Mouse (Mus musculus) embryonic facial prominence, embryonic 11.5 days (tissue): ENCODE results near the gene Gimap4. TPM values are rescaled to one million over a fixed set of nuclear protein-coding genes. Genes with fewer than 3 reads are reported as not detected.

Experiments
- ATAC-seq: fragments of 200-750 bp; cut with Nextera tagmentation; replicated peaks from 2 replicates; pipeline ENCODE4 v1.8.0; 2017; ENCODE audit warnings: low read depth; ENCODE audit not compliant: insufficient number of reproducible peaks, low FRiP score, low TSS enrichment
- DNase-seq: peaks from one replicate; pipeline ENCODE4 v3.0.0-alpha.2; 2015; ENCODE audit warnings: low spot score
- H3K27ac ChIP-seq: fragments of 300-500 bp; sonication (generic); replicated peaks from 2 replicates; pipeline ENCODE4 v1.5.1; 2014; ENCODE audit warnings: mild to moderate bottlenecking, low read depth, low read length, control low read depth
- H3K27me3 ChIP-seq: fragments of 300-500 bp; sonication (generic); 2 replicates; pipeline ENCODE4 v1.6.1; 2014; ENCODE audit warnings: mild to moderate bottlenecking, low read length, moderate library complexity, mixed read lengths; ENCODE audit not compliant: control insufficient read depth, insufficient read depth
- H3K36me3 ChIP-seq: fragments of 300-500 bp; sonication (generic); replicated peaks from 2 replicates; pipeline ENCODE4 v1.6.1; 2014; ENCODE audit warnings: low read depth, mild to moderate bottlenecking, low read length, moderate library complexity, mixed read lengths; ENCODE audit not compliant: control insufficient read depth, insufficient read depth
- H3K4me1 ChIP-seq: fragments of 300-500 bp; sonication (generic); 2 replicates; pipeline ENCODE4 v1.6.1; 2014; ENCODE audit warnings: low read length, mixed read lengths; ENCODE audit not compliant: control insufficient read depth, insufficient read depth
- H3K4me2 ChIP-seq: fragments of 300-500 bp; sonication (generic); 2 replicates; pipeline ENCODE4 v1.6.1; 2014; ENCODE audit warnings: low read depth, mild to moderate bottlenecking, control low read depth, low read length, moderate library complexity
- H3K4me3 ChIP-seq: fragments of 300-500 bp; sonication (generic); 2 replicates; pipeline ENCODE4 v1.5.1; 2014; ENCODE audit warnings: low read depth, low read length, control low read depth
- H3K9ac ChIP-seq: fragments of 300-500 bp; sonication (generic); replicated peaks from 2 replicates; pipeline ENCODE4 v1.6.1; 2014; ENCODE audit warnings: mild to moderate bottlenecking, control low read depth, low read length
- H3K9me3 ChIP-seq: fragments of 300-500 bp; sonication (generic); replicated peaks from 2 replicates; pipeline ENCODE4 v1.6.1; 2016; ENCODE audit warnings: mild to moderate bottlenecking, low read length, inconsistent platforms, mixed read lengths; ENCODE audit not compliant: control insufficient read depth
- WGBS: fragments of 180-500 bp; shearing (Covaris S2); extraction: QIAGEN DNeasy Blood & Tissue Kit; methylation state at CpG from one replicate; pipeline ENCODE4 v1.1.7; 2014; 5-methylcytosine and 5-hydroxymethylcytosine counted together
- polyA plus RNA-seq: library from polyadenylated mRNA; unstranded; fragments of >200 nt; fragmentation: Nextera tagmentation; extraction: Ambion mirVana; gene quantifications from 2 replicates; pipeline ENCODE4 v1.2.1, GENCODE M21; 2014

The Gimap4 gene
- polyA plus RNA-seq: 9.6 and 10.2 TPM in 2 replicates

- no peak for ATAC-seq
- Histone ChIP-seq H3K36me3 (no peaks in the 10 kb centered on the region), H3K27ac (no peak within 1 kb of the TSS), H3K27me3 (no peaks in the 10 kb centered on the region), H3K9ac (no peak within 1 kb of the TSS), H3K4me3 (no peak within 1 kb of the TSS), H3K4me1 (no peaks in the 10 kb centered on the region), H3K4me2 (no peak within 1 kb of the TSS), H3K9me3 (no peaks in the 10 kb centered on the region)
- DNase-seq: no peak
- 82% methylated on average over 5 of the region's 5 CpGs for WGBS
Observed at GRCm38 (mm10) chr6:48684319-48684718, at the start of gene Gimap4. Gene Gimap4, plus strand, starts transcription at chr6:48684549.

- Histone ChIP-seq H3K27me3 (no peaks in the 10 kb centered on the region; the same call in 1 of the 2 replicates), H3K4me1 (no peaks in the 10 kb centered on the region), H3K4me3 (no peak overlapping the region), H3K36me3 (no peaks in the 10 kb centered on the region), H3K9me3 (no peaks in the 10 kb centered on the region), H3K4me2 (no peak overlapping the region), H3K9ac (no peak overlapping the region), H3K27ac (no peak overlapping the region)
- WGBS: 67% methylated on average over 2 of the region's 2 CpGs
- no peak for DNase-seq
- no peak for ATAC-seq
Observed at GRCm38 (mm10) chr6:48635105-48635504, 49.2 kb upstream of the Gimap4 start.

GRCm38 (mm10) chr6:48636515-48636914 is 47.8 kb upstream of the Gimap4 start:
- DNase-seq: no peak
- H3K36me3 ChIP-seq: no peaks in the 10 kb centered on the region
- no peak overlapping the region for H3K27ac ChIP-seq
- no peaks in the 10 kb centered on the region for H3K27me3 ChIP-seq
- 24% methylated on average over 6 of the region's 6 CpGs for WGBS
- H3K9me3 ChIP-seq: no peaks in the 10 kb centered on the region
- no peak overlapping the region for H3K4me3 ChIP-seq
- H3K9ac ChIP-seq: no peak overlapping the region
- H3K4me1 ChIP-seq: no peaks in the 10 kb centered on the region
- H3K4me2 ChIP-seq: no peak overlapping the region
- ATAC-seq: no peak

DNA sequence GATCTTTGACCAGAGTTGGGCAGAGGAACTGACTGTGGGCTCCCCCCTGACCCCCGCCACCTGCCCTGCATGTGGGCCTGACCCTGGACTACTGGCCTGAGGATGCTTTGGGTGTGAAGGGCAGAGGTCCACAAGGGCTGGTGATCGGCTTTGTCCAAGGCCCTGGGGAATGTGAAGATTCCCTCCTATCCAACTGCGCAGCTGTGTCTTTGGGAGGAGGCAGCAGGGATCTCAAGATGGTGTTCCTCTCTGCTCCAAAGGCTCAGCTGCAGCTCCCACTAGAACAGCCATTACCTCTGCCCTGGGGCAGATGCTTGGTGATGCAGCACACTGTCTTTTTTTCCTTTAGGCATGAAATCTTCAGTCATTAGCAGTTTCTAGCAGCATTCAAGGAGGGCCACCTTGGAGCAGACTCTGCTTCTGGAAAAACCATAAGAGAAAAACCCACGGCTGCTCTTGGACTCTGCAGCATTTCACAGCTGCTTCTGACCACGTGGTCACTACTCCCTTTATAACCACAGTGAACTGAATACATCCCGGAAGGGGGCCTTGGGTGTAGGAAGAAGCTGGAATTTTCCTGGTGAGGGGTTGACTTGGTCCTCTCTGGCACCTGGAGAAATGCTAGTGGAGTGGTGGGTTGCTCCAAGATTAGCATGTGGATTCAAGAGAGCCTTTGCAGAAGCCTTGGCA is 46.4 kb upstream of the Gimap4 start:
- Histone ChIP-seq H3K27ac (no peak overlapping the region), H3K4me2 (no peak overlapping the region), H3K9ac (no peak overlapping the region), H3K36me3 (no peaks in the 10 kb centered on the region), H3K4me1 (no peaks in the 10 kb centered on the region), H3K4me3 (no peak overlapping the region), H3K27me3 (no peaks in the 10 kb centered on the region), H3K9me3 (no peaks in the 10 kb centered on the region)
- WGBS: 61% methylated on average over 6 of the region's 6 CpGs
- DNase-seq (no peak), ATAC-seq (no peak)

DNA sequence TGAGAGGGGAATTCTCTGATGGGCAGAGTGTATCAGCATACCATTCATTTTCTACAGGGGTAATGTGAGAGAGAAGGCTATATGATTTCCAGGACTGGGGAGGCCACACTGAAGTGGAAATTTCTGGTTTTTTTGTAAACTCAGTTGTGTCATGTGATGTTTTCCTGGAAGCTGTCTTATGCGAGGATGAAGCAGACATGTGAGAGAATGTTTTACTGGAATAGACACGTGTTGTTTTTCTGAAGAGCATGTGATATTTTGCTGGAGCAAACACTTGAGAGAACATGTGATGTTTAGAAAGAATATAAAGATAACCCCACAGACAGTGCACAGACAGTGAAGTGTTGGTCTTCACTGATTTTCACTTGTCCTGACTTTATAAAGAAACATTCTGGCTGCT is 45.8 kb upstream of the Gimap4 start:
- ATAC-seq (no peak), DNase-seq (no peak)
- Histone ChIP-seq H3K4me3 (no peak overlapping the region), H3K36me3 (no peaks in the 10 kb centered on the region), H3K4me2 (no peak overlapping the region), H3K9me3 (no peaks in the 10 kb centered on the region), H3K27ac (no peak overlapping the region), H3K4me1 (no peaks in the 10 kb centered on the region), H3K9ac (no peak overlapping the region), H3K27me3 (no peaks in the 10 kb centered on the region)
- 80% methylated on average over 2 of the region's 2 CpGs for WGBS

DNA sequence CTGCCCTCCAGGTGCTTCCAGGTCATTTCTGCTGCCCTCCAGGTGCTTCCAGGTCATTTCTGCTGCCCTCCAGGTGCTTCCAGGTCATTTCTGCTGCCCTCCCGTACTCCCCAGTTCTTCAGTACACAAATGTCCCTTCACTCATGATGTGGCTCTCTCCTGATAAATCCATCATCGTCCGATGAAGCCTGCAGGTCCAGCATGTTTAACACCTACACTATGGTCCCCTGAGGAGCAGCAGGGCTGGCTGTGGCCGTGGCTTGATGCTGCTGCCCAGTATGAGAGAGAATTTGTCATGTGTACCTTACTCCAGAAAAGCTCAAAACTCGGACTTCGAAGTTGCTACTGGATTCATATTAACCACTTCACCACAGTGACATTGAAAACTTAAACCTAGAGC is 43.0 kb upstream of the Gimap4 start:
- ATAC-seq (no peak), DNase-seq (no peak)
- H3K27ac ChIP-seq: no peak overlapping the region
- H3K9me3 ChIP-seq: no peaks in the 10 kb centered on the region
- H3K4me3 ChIP-seq: no peak overlapping the region
- no peak overlapping the region for H3K9ac ChIP-seq
- 65% methylated on average over 6 of the region's 6 CpGs for WGBS
- no peak overlapping the region for H3K4me2 ChIP-seq
- H3K4me1 ChIP-seq: no peaks in the 10 kb centered on the region
- H3K27me3 ChIP-seq: no peaks in the 10 kb centered on the region
- no peaks in the 10 kb centered on the region for H3K36me3 ChIP-seq

DNA sequence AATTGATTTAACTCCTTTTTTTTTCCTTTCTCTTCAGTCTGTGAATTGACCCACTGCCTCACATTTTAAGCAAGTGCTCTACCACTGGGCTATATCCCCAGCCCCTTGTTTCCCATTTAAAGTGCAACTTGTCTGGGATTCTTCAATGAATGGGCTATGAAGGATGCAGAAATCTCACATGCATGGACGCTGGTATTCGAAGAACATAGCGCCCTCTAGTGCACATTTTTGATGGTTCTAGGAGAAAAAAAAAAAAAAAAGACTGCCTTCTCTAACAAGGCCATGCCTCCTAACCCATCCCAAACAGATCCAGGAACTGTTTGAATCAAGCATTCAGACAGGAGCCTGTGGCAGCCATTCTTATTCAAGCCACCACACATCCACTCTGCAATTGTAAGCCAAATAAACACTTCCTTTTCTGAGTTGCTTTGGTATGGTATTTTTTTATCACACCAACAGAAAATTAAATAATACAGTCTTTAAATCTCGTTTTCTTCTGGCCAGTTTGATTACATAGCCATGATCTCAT is 41.5 kb upstream of the Gimap4 start:
- no peak overlapping the region for H3K4me3 ChIP-seq
- peak; percentile 88 for DNase-seq
- no peaks in the 10 kb centered on the region for H3K27me3 ChIP-seq
- no peaks in the 10 kb centered on the region for H3K4me1 ChIP-seq
- no peak overlapping the region for H3K9ac ChIP-seq
- ATAC-seq: no peak
- H3K4me2 ChIP-seq: no peak overlapping the region
- H3K36me3 ChIP-seq: no peaks in the 10 kb centered on the region
- 23% methylated on average over 4 of the region's 4 CpGs for WGBS
- no peak overlapping the region for H3K27ac ChIP-seq
- H3K9me3 ChIP-seq: no peaks in the 10 kb centered on the region

GRCm38 (mm10) chr6:48645660-48646308 is 38.6 kb upstream of the Gimap4 start:
- no peaks in the 10 kb centered on the region for H3K9me3 ChIP-seq
- DNase-seq: peak; percentile 84
- no peak overlapping the region for H3K4me2 ChIP-seq
- no peaks in the 10 kb centered on the region for H3K4me1 ChIP-seq
- no peak; the same call in 1 of the 2 replicates for ATAC-seq
- 15% methylated on average over 12 of the region's 12 CpGs for WGBS
- no peak overlapping the region for H3K27ac ChIP-seq
- no peaks in the 10 kb centered on the region for H3K27me3 ChIP-seq
- H3K9ac ChIP-seq: no peak overlapping the region
- no peaks in the 10 kb centered on the region for H3K36me3 ChIP-seq
- no peak overlapping the region for H3K4me3 ChIP-seq
